Mouse (Mus musculus): Measurements from ENCODE around the gene Esrp2.

DNA sequence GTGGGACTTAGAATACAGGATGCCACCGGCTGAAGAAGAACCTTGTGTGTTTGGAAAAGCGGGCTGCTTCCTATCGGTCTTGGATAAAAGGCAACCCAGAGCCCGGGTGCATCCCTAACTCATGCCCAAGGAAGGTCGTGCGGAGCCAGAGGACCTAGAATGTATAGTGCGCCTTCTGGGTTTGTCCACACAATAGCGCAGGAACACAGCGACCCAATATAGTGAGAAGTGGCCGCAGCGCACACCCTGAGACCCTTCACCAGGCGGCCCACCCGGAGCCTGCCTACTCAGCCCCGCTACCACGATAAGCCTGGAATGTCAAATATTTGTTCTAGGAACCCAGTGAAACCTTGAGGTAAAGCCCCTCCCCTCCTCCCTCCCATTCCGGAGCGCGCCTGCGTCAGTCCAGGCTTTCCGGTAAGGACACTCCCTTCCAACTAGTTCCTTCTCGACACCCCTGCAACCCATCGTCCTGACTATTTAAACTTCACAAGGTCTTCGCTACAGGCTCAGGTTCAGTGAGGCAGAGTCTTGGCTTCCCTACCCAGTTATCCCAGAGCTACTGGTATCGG lies 1.2 kb upstream of the Esrp2 start:
- TF ChIP-seq USF1 (IDR thresholded peaks at IDR 0.05; ENCODE audit: low read depth) (no peak), CTCF (IDR thresholded peaks at IDR 0.05; ENCODE audit: control insufficient read depth, insufficient read depth, insufficient read length) (no peak), MYOD1 (IDR thresholded peaks at IDR 0.05; ENCODE audit: control insufficient read depth, insufficient read length, low read depth) (no peak)
